Mouse (Mus musculus) ES-E14 (cell line): ENCODE measurements around the gene Gm266.

Source experiments
- CHD2 ChIP-seq: IDR thresholded peaks from 2 replicates; pipeline ENCODE4 v1.6.1; 2014; ENCODE audit warnings: mild to moderate bottlenecking, low read depth, low read length, inconsistent platforms
- HCFC1 ChIP-seq: IDR thresholded peaks from 2 replicates; pipeline ENCODE4 v1.6.1; 2012; ENCODE audit warnings: low read length, inconsistent platforms, borderline replicate concordance; ENCODE audit not compliant: insufficient read depth
- MAFK ChIP-seq: IDR thresholded peaks from 2 replicates; pipeline ENCODE4 v1.6.1; 2014; ENCODE audit warnings: mild to moderate bottlenecking, low read depth, low read length, inconsistent platforms; ENCODE audit not compliant: insufficient read depth
- ZC3H11A ChIP-seq: IDR thresholded peaks from 2 replicates; pipeline ENCODE4 v1.6.1; 2012; ENCODE audit warnings: low read depth, mild to moderate bottlenecking, inconsistent platforms, low read length, borderline replicate concordance
- ZNF384 ChIP-seq: IDR thresholded peaks from 2 replicates; pipeline ENCODE4 v1.6.1; 2012; ENCODE audit warnings: low read depth, low read length, inconsistent platforms

GRCm38 (mm10) chr12:111519821-111520220 lies 34.2 kb upstream of the Gm266 start:
- TF ChIP-seq MAFK (no peak), HCFC1 (no peak), ZNF384 (no peak), ZC3H11A (no peak), CHD2 (no peak)
